Mouse (Mus musculus) T-helper 1 cell (primary cell): ENCODE data around the gene C1qtnf12.

Experiments used
- in situ Hi-C: fragments of 300-600 bp; cut with MboI, MseI; formaldehyde crosslinking; loops from one replicate; pipeline ENCODE4 v1.15.1; 2025; ENCODE audit warnings: high pct_unique_total_duplicates

Gene C1qtnf12

GRCm38 (mm10) chr4:155962167-155962971 is at the start of gene C1qtnf12:
TSS of gene C1qtnf12 (plus strand) at chr4:155962318.
- in situ Hi-C loops = loop anchor here (5.0 kb wide), 1 partner anchor 70 kb away; no protein-coding TSS in a partner anchor

GRCm38 (mm10) chr4:155932031-155932430 is 30.1 kb upstream of the C1qtnf12 start:
- in situ Hi-C loops = no loop called here

GRCm38 (mm10) chr4:155943049-155943452 is 19.1 kb upstream of the C1qtnf12 start:
- in situ Hi-C loops = loop anchor here (5.0 kb wide), 1 partner anchor 51 kb away; the partner anchor contains the start of genes Acap3 and Pusl1

GRCm38 (mm10) chr4:155943534-155944249 is 18.4 kb upstream of the C1qtnf12 start, which contains the start of gene Ube2j2:
TSS of gene Ube2j2 (plus strand) at chr4:155943831.
- in situ Hi-C loops = loop anchor here (5.0 kb wide), 1 partner anchor 51 kb away; the partner anchor contains the start of genes Acap3 and Pusl1

- in situ Hi-C loops = loop anchor here (5.0 kb wide), 1 partner anchor 52 kb away; the partner anchor contains the start of genes Acap3 and Pusl1
Measured at GRCm38 (mm10) chr4:155944271-155944670, 17.8 kb upstream of the C1qtnf12 start.

GRCm38 (mm10) chr4:155947094-155947493 is 15.0 kb upstream of the C1qtnf12 start:
- in situ Hi-C loops = no loop called here

- in situ Hi-C loops = no loop called here
Measured at GRCm38 (mm10) chr4:155955491-155955890, 6.6 kb upstream of the C1qtnf12 start.

- in situ Hi-C loops = no loop called here
Measured at GRCm38 (mm10) chr4:155959275-155959674, 2.8 kb upstream of the C1qtnf12 start.

- in situ Hi-C loops = loop anchor here (5.0 kb wide), 1 partner anchor 69 kb away; no protein-coding TSS in a partner anchor
Measured at GRCm38 (mm10) chr4:155963106-155963505, 988 bp downstream of the C1qtnf12 start.

- in situ Hi-C loops = loop anchor here (5.0 kb wide), 1 partner anchor 68 kb away; no protein-coding TSS in a partner anchor
Measured at GRCm38 (mm10) chr4:155964396-155964795, 2.3 kb downstream of the C1qtnf12 start.

- in situ Hi-C loops = no loop called here
Measured at GRCm38 (mm10) chr4:155969043-155969653, 7.0 kb downstream of the C1qtnf12 start.

- in situ Hi-C loops = no loop called here
Measured at GRCm38 (mm10) chr4:155970286-155970685, 8.2 kb downstream of the C1qtnf12 start.

- in situ Hi-C loops = no loop called here
Measured at GRCm38 (mm10) chr4:155972651-155973050, 10.5 kb downstream of the C1qtnf12 start.

- in situ Hi-C loops = no loop called here
Measured at GRCm38 (mm10) chr4:155973239-155973638, 11.1 kb downstream of the C1qtnf12 start.

- in situ Hi-C loops = no loop called here
Measured at GRCm38 (mm10) chr4:155981436-155982082, 19.4 kb downstream of the C1qtnf12 start.

- in situ Hi-C loops = no loop called here
Measured at GRCm38 (mm10) chr4:155983788-155984187, 21.7 kb downstream of the C1qtnf12 start.

GRCm38 (mm10) chr4:155991211-155991907 is 29.2 kb downstream of the C1qtnf12 start:
- in situ Hi-C loops = no loop called here

GRCm38 (mm10) chr4:155991908-155992230 is 29.8 kb downstream of the C1qtnf12 start:
- in situ Hi-C loops = no loop called here

GRCm38 (mm10) chr4:155992241-155992905 is 30.3 kb downstream of the C1qtnf12 start, which contains the start of the genes B3galt6 and Sdf4:
TSS of gene B3galt6 (minus strand) at chr4:155992649.
TSS of gene Sdf4 (plus strand) at chr4:155992872.
- in situ Hi-C loops = no loop called here
